ENCODE assay signal across 13 mouse cellular contexts in genomic region chr6:82760749-82761357, GRCm38 (mm10). TPM values are rescaled to one million over a fixed set of nuclear protein-coding genes. Genes with fewer than 3 reads are reported as not detected.
DNase-seq lines count a peak whose midpoint lies in the region; ATAC-seq and TF ChIP-seq lines count a peak whose summit lies in the region.
"Had no signal": no experiment of that assay in that cellular context is flagged by ENCODE, and none has a peak within 500 bp of the region (broad histone marks: within the 10 kb centered on the region; RNA-seq: fewer than 3 reads in every experiment).

No protein-coding gene starts in this region.

- ATAC-seq in heart, embryonic 14.5 days (ENCODE audit: insufficient number of reproducible peaks, insufficient read depth, low FRiP score, low read depth) = no peak
- ATAC-seq in midbrain, embryonic 14.5 days (ENCODE audit: low FRiP score, low TSS enrichment) = no peak
- ATAC-seq: forebrain, embryonic 16.5 days; inflammation-experienced regulatory T-cells, adult 6 months had no signal

- H3K27me3 ChIP-seq in heart, embryonic 14.5 days (ENCODE audit: control insufficient read depth, insufficient read depth, low read length) = no peaks in the 10 kb centered on the region
- no peaks in the 10 kb centered on the region for H3K27me3 ChIP-seq in midbrain, embryonic 14.5 days (ENCODE audit: control insufficient read depth, insufficient read depth, low read length)
- H3K27me3 ChIP-seq: limb, embryonic 15.5 days had no signal

- H3K36me3 ChIP-seq in heart, embryonic 14.5 days (ENCODE audit: control insufficient read depth, insufficient read depth, low read length) = peaks cover 13% of the 10 kb centered on the region; the same call in 1 of the 2 replicates
- no peaks in the 10 kb centered on the region for H3K36me3 ChIP-seq in midbrain, embryonic 14.5 days (ENCODE audit: control insufficient read depth, insufficient read depth, low read length)

- H3K9ac ChIP-seq in heart, embryonic 14.5 days (ENCODE audit: low read length) = peak overlapping the region; percentile 30; the same call in 1 of the 2 replicates
- H3K9ac ChIP-seq in midbrain, embryonic 14.5 days (replicated peaks; ENCODE audit: low read length) = no peak overlapping the region
- H3K9ac ChIP-seq: limb, embryonic 15.5 days had no signal

- peak; percentile 65 for DNase-seq in adrenal gland, adult 2 months
- DNase-seq in adrenal gland, postnatal 25 days = no peak
- peak; percentile 45 for DNase-seq in lung, postnatal 36 days
- DNase-seq in lung, adult 2 months = no peak
- DNase-seq in cerebellum, postnatal 10 days = no peak
- no peak for DNase-seq in midbrain, embryonic 14.5 days
- no peak for DNase-seq in kidney, postnatal 36 days
- DNase-seq: cerebellum, adult 9-10 months had no signal

- no peak for TF ChIP-seq POLR2A in lung, adult 2 months (IDR thresholded peaks at IDR 0.05; ENCODE audit: borderline replicate concordance, extremely low read depth, low read depth, low read length)

- H3K4me1 ChIP-seq in lung, adult 2 months (ENCODE audit: control insufficient read depth, insufficient read depth, low read length) = no peaks in the 10 kb centered on the region
- H3K4me1 ChIP-seq in heart, embryonic 14.5 days (ENCODE audit: control insufficient read depth in 2 of 2, insufficient read depth in 2 of 2, low read length in 2 of 2) = peaks cover 55 to 87% of the 10 kb centered on the region in 2 experiments
- no peaks in the 10 kb centered on the region for H3K4me1 ChIP-seq in midbrain, embryonic 14.5 days (ENCODE audit: control insufficient read depth, insufficient read depth, low read length)

- H3K9me3 ChIP-seq in heart, embryonic 14.5 days (ENCODE audit: control insufficient read depth, low read length) = no peaks in the 10 kb centered on the region
- H3K9me3 ChIP-seq in midbrain, embryonic 14.5 days (ENCODE audit: control insufficient read depth, low read length) = no peaks in the 10 kb centered on the region
- H3K9me3 ChIP-seq: limb, embryonic 15.5 days had no signal

- peak overlapping the region; percentile 76 to 90 for H3K27ac ChIP-seq in heart, embryonic 14.5 days (replicated peaks in 1 of 2; ENCODE audit: control insufficient read depth in 1 of 2, insufficient read depth in 1 of 2, low read depth in 2 of 2, low read length in 2 of 2)
- no peak overlapping the region for H3K27ac ChIP-seq in midbrain, embryonic 14.5 days (replicated peaks; ENCODE audit: low read depth, low read length)
- H3K27ac ChIP-seq: kidney, postnatal 0 days; limb, embryonic 15.5 days had no signal

- H3K4me3 ChIP-seq in lung, adult 2 months (replicated peaks; ENCODE audit: extremely low read depth, low read depth, low read length) = no peak overlapping the region
- H3K4me3 ChIP-seq in heart, embryonic 14.5 days (ENCODE audit: control insufficient read depth in 1 of 2, insufficient read depth in 1 of 2, low read depth in 1 of 2, low read length in 2 of 2) = no peak overlapping the region
- H3K4me3 ChIP-seq in midbrain, embryonic 14.5 days (replicated peaks; ENCODE audit: low read depth, low read length) = no peak overlapping the region
- H3K4me3 ChIP-seq: limb, embryonic 15.5 days had no signal

- H3K4me2 ChIP-seq in heart, embryonic 14.5 days (ENCODE audit: low read length) = no peak overlapping the region; the same call in 1 of the 2 replicates
- no peak overlapping the region for H3K4me2 ChIP-seq in midbrain, embryonic 14.5 days (ENCODE audit: low read length)
- H3K4me2 ChIP-seq: limb, embryonic 15.5 days had no signal

- no peak for TF ChIP-seq CTCF in lung, adult 2 months (IDR thresholded peaks at IDR 0.05; ENCODE audit: insufficient read depth, low read length)

- WGBS in lung, adult 2 months = 55% methylated on average over 3 of the region's 3 CpGs
- WGBS in heart, embryonic 14.5 days = 34% methylated on average over 3 of the region's 3 CpGs
- WGBS in midbrain, embryonic 14.5 days = 86% methylated on average over 3 of the region's 3 CpGs

RNA-seq across cellular contexts. Expression of gene Hk2, which starts 13.4 kb away (rescaled TPM):
- 100 to 1,000 TPM in 1 of 2 experiments, 10 to 100 TPM in 1; 69.1 to 110 TPM for total RNA-seq in adrenal gland, adult 2 months (2021)
- 13.3 and 16.8 TPM in 2 replicates for polyA plus RNA-seq in adrenal gland, adult 2 months (2012; rRNA removed)
- total RNA-seq in adrenal gland, postnatal 25 days (2021) = 87.9 and 110 TPM in 2 replicates
- 7.5 and 15.1 TPM in 2 replicates for polyA plus RNA-seq in lung, adult 2 months (2012; rRNA removed)
- 31.0 and 38.0 TPM in 2 replicates for polyA plus RNA-seq in heart, embryonic 14.5 days (2014; fragmentation: Nextera tagmentation; extraction: Ambion mirVana)
- 2.4 and 4.0 TPM in 2 replicates for polyA plus RNA-seq in midbrain, embryonic 14.5 days (2014; fragmentation: Nextera tagmentation; extraction: Ambion mirVana)

RNA-seq across cellular contexts. Expression of gene Pole4, which starts 55.7 kb away (rescaled TPM):
- total RNA-seq in adrenal gland, adult 2 months (2021) = 10 to 100 TPM; 37.3 to 44.3 TPM
- 4.8 and 7.6 TPM in 2 replicates for polyA plus RNA-seq in adrenal gland, adult 2 months (2012; rRNA removed)
- total RNA-seq in adrenal gland, postnatal 25 days (2021) = 42.3 and 49.2 TPM in 2 replicates
- polyA plus RNA-seq in lung, adult 2 months (2012; rRNA removed) = 13.6 and 15.5 TPM in 2 replicates
- polyA plus RNA-seq in heart, embryonic 14.5 days (2014; fragmentation: Nextera tagmentation; extraction: Ambion mirVana) = 86.6 and 97.1 TPM in 2 replicates
- polyA plus RNA-seq in midbrain, embryonic 14.5 days (2014; fragmentation: Nextera tagmentation; extraction: Ambion mirVana) = 119 and 134 TPM in 2 replicates

Comparison
In these comparisons a context has a peak if more than half of its experiments do, and no peak if none do; other contexts are left out.
1. DNase-seq: peak in adrenal gland, adult 2 months (single experiment) and lung, postnatal 36 days (single experiment); none in adrenal gland, postnatal 25 days (single experiment), lung, adult 2 months (single experiment), cerebellum, postnatal 10 days (0 of 2), midbrain, embryonic 14.5 days (single experiment) and kidney, postnatal 36 days (0 of 2).